19 mouse cellular contexts compared by ENCODE assay signal in genomic region chr8:36010446-36011217, GRCm38 (mm10).
DNase-seq lines count a peak whose midpoint lies in the region; ATAC-seq and TF ChIP-seq lines count a peak whose summit lies in the region.
"Had no signal": no experiment of that assay in that cellular context is flagged by ENCODE, and none has a peak within 500 bp of the region (broad histone marks: within the 10 kb centered on the region; RNA-seq: fewer than 3 reads in every experiment).

No protein-coding gene starts in this region.

- intact Hi-C loops in heart, adult 2 months (cut with DNase I): no loop called here
- intact Hi-C loops in left cerebral cortex, postnatal 36 days (cut with DNase I): loop anchor here (5.0 to 10.0 kb wide), 2 partner anchors 87 to 146 kb away; no protein-coding TSS in a partner anchor

- no peak for TF ChIP-seq EP300 in heart, adult 2 months (IDR thresholded peaks at IDR 0.05; ENCODE audit: insufficient read depth, low read depth, low read length)

- no peak for TF ChIP-seq POLR2A in heart, adult 2 months (IDR thresholded peaks at IDR 0.05; ENCODE audit: insufficient read depth, low read depth, low read length)

- H3K4me2 ChIP-seq in heart, embryonic 13.5 days: 0 out of 2 replicates have a peak overlapping the region, but pooled peaks have one; percentile 5
- H3K4me2 ChIP-seq: forebrain, embryonic 13.5 days; midbrain, embryonic 11.5 days had no signal

- TF ChIP-seq CTCF in heart, adult 2 months (IDR thresholded peaks at IDR 0.05): no peak

- no peak for ATAC-seq in heart, embryonic 13.5 days (ENCODE audit: extremely low read depth, insufficient number of reproducible peaks, low FRiP score, low TSS enrichment)
- ATAC-seq: forebrain, embryonic 13.5 days had no signal

- H3K4me1 ChIP-seq in heart, embryonic 13.5 days: peaks cover 19% of the 10 kb centered on the region
- no peaks in the 10 kb centered on the region for H3K4me1 ChIP-seq in heart, adult 2 months (ENCODE audit: control insufficient read depth, insufficient read depth, low read length)

- no peaks in the 10 kb centered on the region for H3K36me3 ChIP-seq in heart, embryonic 13.5 days
- H3K36me3 ChIP-seq in heart, adult 2 months (ENCODE audit: control insufficient read depth, insufficient read depth, low read length): no peaks in the 10 kb centered on the region
- H3K36me3 ChIP-seq: G1E had no signal

- no peaks in the 10 kb centered on the region for H3K79me2 ChIP-seq in heart, adult 2 months (replicated peaks; ENCODE audit: control insufficient read depth, insufficient read depth, low read length)

- 35% methylated on average over 11 of the region's 11 CpGs for WGBS in heart, embryonic 13.5 days
- 60% methylated on average over 11 of the region's 11 CpGs for WGBS in heart, adult 2 months

- no peaks in the 10 kb centered on the region for H3K27me3 ChIP-seq in heart, embryonic 13.5 days (replicated peaks)
- H3K27me3 ChIP-seq in heart, adult 2 months (ENCODE audit: control insufficient read depth, insufficient read depth, low read length): no peaks in the 10 kb centered on the region; the same call in 1 of the 2 replicates
- H3K27me3 ChIP-seq: forebrain, embryonic 13.5 days had no signal

- H3K4me3 ChIP-seq in heart, embryonic 13.5 days: no peak overlapping the region
- H3K4me3 ChIP-seq in heart, adult 2 months: no peak overlapping the region
- H3K4me3 ChIP-seq: forebrain, embryonic 13.5 days; myocyte had no signal

- no peak overlapping the region for H3K27ac ChIP-seq in heart, embryonic 13.5 days (replicated peaks)
- no peak overlapping the region for H3K27ac ChIP-seq in heart, adult 2 months
- H3K27ac ChIP-seq: forebrain, embryonic 13.5 days had no signal

- no peak overlapping the region for H3K9ac ChIP-seq in heart, embryonic 13.5 days
- no peak overlapping the region for H3K9ac ChIP-seq in heart, adult 2 months (ENCODE audit: low read depth, low read length)
- H3K9ac ChIP-seq: forebrain, embryonic 13.5 days had no signal

- H3K9me3 ChIP-seq in heart, embryonic 13.5 days: peaks cover 5% of the 10 kb centered on the region
- H3K9me3 ChIP-seq: forebrain, embryonic 13.5 days; G1E had no signal

- DNase-seq in heart, adult 2 months: no peak
- DNase-seq in CD4-positive helper T cell, adult 2 months (ENCODE audit: low read depth, low spot score): peak; percentile 68
- peak; percentile 58 for DNase-seq in induced T-regulatory cell, adult 2 months (ENCODE audit: low read depth)
- DNase-seq in thymus, postnatal 0 days (ENCODE audit: low spot score): peak; percentile 74
- DNase-seq in left cerebral cortex, postnatal 36 days (ENCODE audit: low spot score in 2 of 2): no peak
- DNase-seq in cerebellum, adult 11-12 months: no peak
- DNase-seq: adrenal gland, postnatal 10 days; cerebellum, adult 9-11 months; embryo, embryonic 11 days; heart, postnatal 14 days; kidney, adult 11 months; kidney, postnatal 25 days; lung, postnatal 14 days; right cerebral cortex, postnatal 14 days had no signal

Comparison
In these comparisons a context has a peak if more than half of its experiments do, and no peak if none do; other contexts are left out.
1. DNase-seq: peak in CD4-positive helper T cell, adult 2 months (single experiment), induced T-regulatory cell, adult 2 months (single experiment) and thymus, postnatal 0 days (single experiment); none in heart, adult 2 months (0 of 2), left cerebral cortex, postnatal 36 days (0 of 2) and cerebellum, adult 11-12 months (single experiment).